In genomic region chr1:156539787-156540560, GRCm38 (mm10) we compare ENCODE assay signal across 9 mouse cellular contexts. TPM values are rescaled to one million over a fixed set of nuclear protein-coding genes. Genes with fewer than 3 reads are reported as not detected.
DNase-seq lines count a peak whose midpoint lies in the region; ATAC-seq lines count a peak whose summit lies in the region.
"Had no signal": no experiment of that assay in that cellular context is flagged by ENCODE, and none has a peak within 500 bp of the region (broad histone marks: within the 10 kb centered on the region; RNA-seq: fewer than 3 reads in every experiment).

No protein-coding gene starts in this region.

- H3K4me2 ChIP-seq in hindbrain, embryonic 15.5 days, result no peak overlapping the region
- no peak overlapping the region for H3K4me2 ChIP-seq in embryonic facial prominence, embryonic 14.5 days (ENCODE audit: low read depth, low read length)
- H3K4me2 ChIP-seq: embryonic facial prominence, embryonic 12.5 days had no signal

- no peaks in the 10 kb centered on the region for H3K4me1 ChIP-seq in hindbrain, embryonic 15.5 days (replicated peaks)
- H3K4me1 ChIP-seq in hindbrain, embryonic 10.5 days (replicated peaks), result peaks cover 5% of the 10 kb centered on the region
- no peaks in the 10 kb centered on the region for H3K4me1 ChIP-seq in embryonic facial prominence, embryonic 14.5 days (ENCODE audit: control insufficient read depth, insufficient read depth, low read length)

- H3K36me3 ChIP-seq in hindbrain, embryonic 15.5 days, result no peaks in the 10 kb centered on the region
- no peaks in the 10 kb centered on the region for H3K36me3 ChIP-seq in hindbrain, embryonic 10.5 days
- no peaks in the 10 kb centered on the region for H3K36me3 ChIP-seq in embryonic facial prominence, embryonic 14.5 days (ENCODE audit: control insufficient read depth, insufficient read depth, low read length)
- H3K36me3 ChIP-seq: embryonic facial prominence, embryonic 12.5 days had no signal

- no peak overlapping the region for H3K4me3 ChIP-seq in hindbrain, embryonic 15.5 days
- no peak overlapping the region for H3K4me3 ChIP-seq in hindbrain, embryonic 10.5 days
- H3K4me3 ChIP-seq in embryonic facial prominence, embryonic 14.5 days (ENCODE audit: low read depth, low read length), result no peak overlapping the region
- H3K4me3 ChIP-seq: embryonic facial prominence, embryonic 12.5 days had no signal

- no peak for DNase-seq in hindbrain, embryonic 10.5 days (ENCODE audit: low spot score)
- peak; percentile 32 for DNase-seq in thymus, postnatal 0 days (ENCODE audit: low spot score)
- DNase-seq in thymus, postnatal 36 days, result no peak
- peak; percentile 64 for DNase-seq in embryonic facial prominence, embryonic 14.5 days (ENCODE audit: low spot score)
- peak; percentile 44 for DNase-seq in naive thymus-derived CD4-positive, alpha-beta T cell, adult 2 months (ENCODE audit: low read depth)
- DNase-seq in cerebellum, adult 9-10 months, result no peak
- DNase-seq in heart, postnatal 36 days, result no peak

- 44% methylated on average over 4 of the region's 4 CpGs for WGBS in hindbrain, embryonic 15.5 days
- 51% methylated on average over 4 of the region's 4 CpGs for WGBS in hindbrain, embryonic 10.5 days
- WGBS in embryonic facial prominence, embryonic 14.5 days, result 44% methylated on average over 4 of the region's 4 CpGs

- 0 out of 2 replicates have a peak, but pooled peaks have one; percentile 59 for ATAC-seq in hindbrain, embryonic 15.5 days (ENCODE audit: low FRiP score, low read depth)
- peak; percentile 63; the same call in 1 of the 2 replicates for ATAC-seq in embryonic facial prominence, embryonic 14.5 days (ENCODE audit: low read depth)

- no peaks in the 10 kb centered on the region for H3K27me3 ChIP-seq in hindbrain, embryonic 15.5 days
- H3K27me3 ChIP-seq in hindbrain, embryonic 10.5 days (ENCODE audit: insufficient read depth, poor library complexity, severe bottlenecking), result no peaks in the 10 kb centered on the region
- H3K27me3 ChIP-seq in embryonic facial prominence, embryonic 14.5 days (replicated peaks; ENCODE audit: control insufficient read depth, insufficient read depth, low read length), result no peaks in the 10 kb centered on the region
- H3K27me3 ChIP-seq: embryonic facial prominence, embryonic 12.5 days had no signal

- intact Hi-C loops in heart, postnatal 36 days (cut with DNase I), result loop anchor here (1.0 to 5.0 kb wide), 4 partner anchors 121 to 453 kb away; no protein-coding TSS in a partner anchor

- no peaks in the 10 kb centered on the region for H3K9me3 ChIP-seq in hindbrain, embryonic 15.5 days
- no peaks in the 10 kb centered on the region for H3K9me3 ChIP-seq in hindbrain, embryonic 10.5 days
- H3K9me3 ChIP-seq in embryonic facial prominence, embryonic 14.5 days (ENCODE audit: control insufficient read depth, low read length), result no peaks in the 10 kb centered on the region
- H3K9me3 ChIP-seq: embryonic facial prominence, embryonic 12.5 days had no signal

- no peak overlapping the region for H3K27ac ChIP-seq in hindbrain, embryonic 15.5 days (replicated peaks)
- no peak overlapping the region for H3K27ac ChIP-seq in hindbrain, embryonic 10.5 days
- H3K27ac ChIP-seq in embryonic facial prominence, embryonic 14.5 days (replicated peaks; ENCODE audit: low read depth, low read length), result no peak overlapping the region
- H3K27ac ChIP-seq: embryonic facial prominence, embryonic 12.5 days had no signal

- no peak overlapping the region for H3K9ac ChIP-seq in hindbrain, embryonic 15.5 days
- no peak overlapping the region for H3K9ac ChIP-seq in embryonic facial prominence, embryonic 14.5 days (ENCODE audit: low read depth, low read length)
- H3K9ac ChIP-seq: embryonic facial prominence, embryonic 12.5 days had no signal

RNA-seq across cellular contexts. Expression of gene Gm10031, which starts 16.2 kb away (rescaled TPM):
- polyA plus RNA-seq in hindbrain, embryonic 15.5 days (2015; fragmentation: Nextera tagmentation; extraction: Ambion mirVana), result 0.44 and 0.84 TPM in 2 replicates
- polyA plus RNA-seq in hindbrain, embryonic 10.5 days (2016; fragmentation: Nextera tagmentation; extraction: Ambion mirVana), result 0.35 and 0.54 TPM in 2 replicates
- polyA plus RNA-seq in thymus, postnatal 0 days (2015; fragmentation: Nextera tagmentation; extraction: Ambion mirVana), result 0.65 and 0.72 TPM in 2 replicates
- 0.57 and 0.98 TPM in 2 replicates for polyA plus RNA-seq in embryonic facial prominence, embryonic 14.5 days (2014; fragmentation: Nextera tagmentation; extraction: Ambion mirVana)
- total RNA-seq in heart, postnatal 36 days (2021), result 10 to 100 TPM; 48.9 to 51.9 TPM

RNA-seq across cellular contexts. Expression of gene Abl2, which starts 18.6 kb away (rescaled TPM):
- polyA plus RNA-seq in hindbrain, embryonic 15.5 days (2015; fragmentation: Nextera tagmentation; extraction: Ambion mirVana), result 5.7 and 5.8 TPM in 2 replicates
- polyA plus RNA-seq in hindbrain, embryonic 10.5 days (2016; fragmentation: Nextera tagmentation; extraction: Ambion mirVana), result 5.1 and 5.3 TPM in 2 replicates
- 2.4 and 3.7 TPM in 2 replicates for polyA plus RNA-seq in thymus, postnatal 0 days (2015; fragmentation: Nextera tagmentation; extraction: Ambion mirVana)
- polyA plus RNA-seq in embryonic facial prominence, embryonic 14.5 days (2014; fragmentation: Nextera tagmentation; extraction: Ambion mirVana), result 5.4 and 5.5 TPM in 2 replicates
- 10 to 100 TPM; 21.0 to 21.5 TPM for total RNA-seq in heart, postnatal 36 days (2021)

Comparison
In these comparisons a context has a peak if more than half of its experiments do, and no peak if none do; other contexts are left out.
1. DNase-seq: peak in thymus, postnatal 0 days (single experiment), embryonic facial prominence, embryonic 14.5 days (single experiment) and naive thymus-derived CD4-positive, alpha-beta T cell, adult 2 months (single experiment); none in hindbrain, embryonic 10.5 days (single experiment), thymus, postnatal 36 days (0 of 2), cerebellum, adult 9-10 months (single experiment) and heart, postnatal 36 days (0 of 2).